Mouse (Mus musculus): ENCODE data around the gene Agbl2. TPM values are rescaled to one million over a fixed set of nuclear protein-coding genes. Genes with fewer than 3 reads are reported as not detected.

Gene Agbl2
- under 1 TPM; 0.42 to 0.46 TPM for total RNA-seq (2021)
- long read RNA-seq, experiment 1 = 0 reads
- long read RNA-seq, experiment 2 = 0 reads

- DNase-seq = peak in 1 of 2 experiments; percentile 9
- intact Hi-C loops (cut with DNase I) = no loop called here
Measured at GRCm38 (mm10) chr2:90782458-90782857, at the start of gene Agbl2. TSS of gene Agbl2 (plus strand) at chr2:90782727.

GRCm38 (mm10) chr2:90735326-90735725 lies 47.2 kb upstream of the Agbl2 start:
- DNase-seq = no peak
- intact Hi-C loops (cut with DNase I) = no loop called here

GRCm38 (mm10) chr2:90738801-90739200 lies 43.7 kb upstream of the Agbl2 start:
- intact Hi-C loops (cut with DNase I) = no loop called here
- DNase-seq = no peak

GRCm38 (mm10) chr2:90739327-90739726 lies 43.2 kb upstream of the Agbl2 start:
- intact Hi-C loops (cut with DNase I) = no loop called here
- DNase-seq = no peak

GRCm38 (mm10) chr2:90739921-90740320 lies 42.6 kb upstream of the Agbl2 start:
- DNase-seq = no peak
- intact Hi-C loops (cut with DNase I) = no loop called here

- intact Hi-C loops (cut with DNase I) = no loop called here
- DNase-seq = no peak
Measured at GRCm38 (mm10) chr2:90744285-90745052, 38.1 kb upstream of the Agbl2 start.

GRCm38 (mm10) chr2:90745053-90745678 lies 37.4 kb upstream of the Agbl2 start, which contains the start of gene Fnbp4:
TSS of gene Fnbp4 (plus strand) at chr2:90745370.
- intact Hi-C loops (cut with DNase I) = no loop called here
- DNase-seq = peak; percentile 95

- DNase-seq = peak in 1 of 2 experiments; percentile 13
- intact Hi-C loops (cut with DNase I) = no loop called here
Measured at GRCm38 (mm10) chr2:90745740-90746537, 36.6 kb upstream of the Agbl2 start.

- intact Hi-C loops (cut with DNase I) = no loop called here
- no peak for DNase-seq
Measured at GRCm38 (mm10) chr2:90746538-90746865, 36.0 kb upstream of the Agbl2 start.

GRCm38 (mm10) chr2:90747131-90747530 lies 35.4 kb upstream of the Agbl2 start:
- intact Hi-C loops (cut with DNase I) = no loop called here
- DNase-seq = no peak

GRCm38 (mm10) chr2:90749676-90750459 lies 32.7 kb upstream of the Agbl2 start:
- DNase-seq = no peak

GRCm38 (mm10) chr2:90753565-90753964 lies 29.0 kb upstream of the Agbl2 start:
- intact Hi-C loops (cut with DNase I) = loop anchor here (10.0 kb wide), 1 partner anchor 59 kb away; no protein-coding TSS in a partner anchor
- no peak for DNase-seq

More at GRCm38 (mm10) chr2:90749676-90750459, 32.7 kb upstream of the Agbl2 start:
- intact Hi-C loops (cut with DNase I) = loop anchor here (10.0 kb wide), 1 partner anchor 55 kb away; no protein-coding TSS in a partner anchor

- DNase-seq = no peak
- intact Hi-C loops (cut with DNase I) = loop anchor here (10.0 kb wide), 1 partner anchor 59 kb away; no protein-coding TSS in a partner anchor
Measured at GRCm38 (mm10) chr2:90754188-90754587, 28.3 kb upstream of the Agbl2 start.

- intact Hi-C loops (cut with DNase I) = no loop called here
- DNase-seq = no peak
Measured at GRCm38 (mm10) chr2:90765123-90765522, 17.4 kb upstream of the Agbl2 start.

GRCm38 (mm10) chr2:90781323-90781722 lies 1.2 kb upstream of the Agbl2 start:
- no peak for DNase-seq
- intact Hi-C loops (cut with DNase I) = no loop called here

- intact Hi-C loops (cut with DNase I) = no loop called here
- no peak for DNase-seq
Measured at GRCm38 (mm10) chr2:90781938-90782337, 589 bp upstream of the Agbl2 start.

GRCm38 (mm10) chr2:90782901-90783486 lies 467 bp downstream of the Agbl2 start:
- intact Hi-C loops (cut with DNase I) = no loop called here
- peak in 1 of 2 experiments; percentile 23 for DNase-seq

GRCm38 (mm10) chr2:90788126-90788525 lies 5.6 kb downstream of the Agbl2 start:
- no peak for DNase-seq
- intact Hi-C loops (cut with DNase I) = no loop called here

GRCm38 (mm10) chr2:90808241-90809126 lies 26.0 kb downstream of the Agbl2 start:
- intact Hi-C loops (cut with DNase I) = no loop called here
- DNase-seq = no peak
